Mouse (Mus musculus): ENCODE measurements at regions not wholly inside any gene's neighbourhood (a gene's known extent, or its start where the extent isn't known, plus 50 kb on each side); places are given as distances from the start of the nearest gene placed in this dataset.

DNA sequence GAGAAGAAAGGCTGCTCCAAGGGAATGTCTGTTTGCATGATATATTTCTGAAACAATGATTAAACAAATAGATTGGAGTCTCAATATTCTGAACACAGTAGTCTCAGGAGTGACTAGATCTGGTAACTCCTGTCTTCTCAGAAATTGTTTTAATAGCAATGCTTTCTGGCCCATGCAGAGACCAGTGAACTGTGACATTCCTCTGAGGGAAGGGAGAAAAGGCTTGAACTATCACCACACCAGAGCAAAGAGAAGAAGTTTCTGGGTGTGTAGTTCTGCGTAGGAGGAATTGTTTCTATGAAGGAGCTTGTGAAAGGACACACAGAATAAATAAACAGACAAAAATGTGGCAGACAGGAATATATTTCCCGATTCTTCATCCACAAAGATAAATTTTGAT lies 277.1 kb downstream of the Osr1 start:
- DNase-seq, result no peak
- intact Hi-C loops (cut with DNase I), result no loop called here

DNA sequence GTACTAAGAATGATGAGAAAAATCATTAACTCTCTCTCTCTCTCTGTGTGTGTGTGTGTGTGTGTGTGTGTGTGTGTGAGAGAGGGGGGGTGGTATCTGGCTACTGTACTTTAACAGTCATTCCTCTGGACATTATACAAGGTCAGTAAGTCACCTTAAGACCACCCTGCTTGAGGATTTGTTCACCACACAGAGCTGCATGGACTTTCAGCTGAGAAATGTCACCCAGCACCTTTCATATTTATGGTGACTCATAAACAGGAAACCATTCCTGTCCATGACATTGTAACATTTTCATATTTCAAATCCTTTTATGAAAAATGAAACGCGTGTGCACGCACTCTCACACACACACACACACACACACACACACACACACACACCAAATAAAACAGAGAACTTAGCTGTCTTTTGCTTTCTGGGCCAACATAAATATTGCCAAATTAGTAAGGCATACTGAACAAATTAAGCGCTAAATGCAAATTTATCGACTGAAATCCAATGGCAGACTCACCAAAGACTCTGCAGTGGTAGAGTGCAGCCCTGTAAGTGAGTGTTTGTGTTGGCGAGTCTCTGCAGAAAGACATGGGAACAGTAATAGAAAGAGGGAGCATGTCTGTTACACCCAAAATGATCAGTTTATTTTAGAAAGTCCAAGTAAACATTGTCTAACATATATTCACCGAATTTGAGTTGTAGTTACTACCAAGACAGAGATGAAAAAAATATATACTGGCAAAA lies 277.7 kb downstream of the Osr1 start:
- no peak for DNase-seq
- intact Hi-C loops (cut with DNase I), result no loop called here

DNA sequence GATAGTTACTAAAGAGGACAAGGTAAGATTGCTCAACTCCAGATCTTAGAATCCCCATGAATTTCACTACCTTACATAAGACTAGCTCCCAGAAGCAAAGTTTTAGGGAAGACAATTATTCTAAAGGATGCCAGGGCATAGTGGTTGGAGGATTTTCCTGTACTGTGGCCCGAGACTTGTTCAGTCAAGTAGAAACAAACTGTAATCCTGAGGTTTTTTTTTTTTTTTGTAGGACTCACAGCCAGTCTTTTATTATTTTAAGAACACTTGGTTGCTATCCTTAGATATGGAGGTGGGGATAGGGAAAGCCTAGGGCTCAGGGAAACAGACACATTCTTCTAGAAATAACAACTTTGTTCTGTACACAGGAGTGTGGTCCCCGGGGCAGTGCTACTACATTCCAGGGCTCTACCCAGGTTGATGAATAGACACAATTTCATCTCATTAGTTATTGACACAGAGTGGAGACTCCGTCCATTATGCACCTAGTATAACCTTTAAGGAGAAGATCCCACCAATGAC lies 285.6 kb downstream of the Osr1 start:
- no peak for DNase-seq
- intact Hi-C loops (cut with DNase I), result no loop called here

DNA sequence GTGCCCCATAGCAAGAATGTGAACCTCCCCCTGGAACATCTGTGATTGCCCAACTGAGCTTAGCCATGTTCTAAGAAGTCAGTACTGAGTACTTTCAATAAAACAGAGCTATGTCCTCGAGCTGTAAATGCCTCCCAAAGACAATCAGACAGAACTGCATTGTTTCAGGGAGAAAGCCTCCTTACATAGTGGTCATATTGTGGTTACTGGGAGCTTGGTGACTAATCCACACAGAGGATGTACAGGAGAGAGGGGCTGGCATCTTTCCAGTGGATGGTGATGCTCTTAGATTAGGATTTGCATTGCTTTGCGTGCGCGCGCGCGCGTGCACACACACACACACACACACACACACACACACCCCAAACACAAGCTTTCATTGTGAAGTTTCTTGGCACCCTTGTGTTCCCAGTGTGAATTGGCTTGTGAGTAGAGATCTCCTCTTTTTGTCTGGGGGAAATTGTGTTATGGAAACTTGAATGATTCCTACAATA lies 286.3 kb downstream of the Osr1 start:
- intact Hi-C loops (cut with DNase I), result no loop called here
- peak; percentile 31 for DNase-seq

DNA sequence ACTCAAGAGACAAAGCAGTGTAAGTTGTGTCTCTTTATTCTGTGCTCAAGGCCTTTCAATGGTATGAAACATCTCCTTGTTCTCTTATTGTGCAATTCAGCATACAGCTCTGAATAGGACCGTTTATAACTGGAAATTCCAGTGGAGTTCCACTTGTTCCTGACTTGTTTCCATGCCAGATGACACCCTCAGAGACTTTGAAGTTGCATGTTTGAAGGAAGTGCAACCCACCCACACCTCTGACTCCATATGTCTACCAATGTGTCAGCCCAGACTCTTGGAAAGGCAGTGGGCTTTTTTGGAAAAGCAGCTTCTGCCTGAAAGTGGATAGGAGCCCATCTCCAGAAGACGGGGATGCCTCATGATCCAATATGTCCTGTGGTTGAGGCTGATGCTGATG lies 288.1 kb downstream of the Osr1 start:
- intact Hi-C loops (cut with DNase I), result no loop called here
- DNase-seq, result no peak

DNA sequence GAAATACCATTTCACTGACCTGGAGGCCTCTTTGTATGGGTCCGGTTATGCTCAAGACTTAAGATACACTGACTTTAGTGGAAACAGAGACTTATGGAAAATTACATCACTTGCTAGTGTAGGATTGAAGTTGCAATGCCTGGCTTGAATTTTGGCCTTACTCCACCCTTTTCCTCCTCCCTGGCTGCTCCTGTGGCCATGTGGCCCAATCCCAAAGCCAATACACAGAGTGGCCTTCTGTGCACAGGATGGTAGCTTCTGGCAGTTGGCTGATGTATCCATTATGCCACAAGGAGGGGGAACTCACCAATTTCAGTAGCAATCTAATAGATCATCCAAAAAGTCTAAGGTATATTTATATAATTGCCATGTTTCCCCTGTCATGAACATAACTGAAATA lies 292.4 kb downstream of the Osr1 start:
- intact Hi-C loops (cut with DNase I), result no loop called here

DNA sequence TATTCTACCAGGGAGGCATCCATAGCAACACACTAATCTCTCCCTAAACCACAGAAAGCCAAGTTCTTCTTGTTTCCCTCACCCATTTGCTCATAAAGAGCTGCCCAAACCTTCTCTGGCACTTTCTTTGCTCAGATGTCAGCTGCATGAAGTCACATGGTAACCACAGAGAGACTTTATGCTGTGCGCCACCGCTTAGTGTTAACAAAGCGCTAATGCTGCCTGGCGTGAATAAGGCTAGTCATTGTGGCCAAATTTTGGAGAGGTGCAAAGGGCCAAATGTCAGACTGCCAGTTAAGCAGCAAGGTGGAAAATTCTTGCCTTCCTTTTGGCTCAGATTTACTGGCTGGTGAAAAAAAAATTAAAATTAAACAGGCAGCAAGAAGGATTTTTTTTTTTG lies 302.3 kb downstream of the Osr1 start:
- intact Hi-C loops (cut with DNase I), result no loop called here
- DNase-seq, result peak; percentile 48

More for the DNA sequence above, 292.4 kb downstream of the Osr1 start:
- peak; percentile 17 for DNase-seq

DNA sequence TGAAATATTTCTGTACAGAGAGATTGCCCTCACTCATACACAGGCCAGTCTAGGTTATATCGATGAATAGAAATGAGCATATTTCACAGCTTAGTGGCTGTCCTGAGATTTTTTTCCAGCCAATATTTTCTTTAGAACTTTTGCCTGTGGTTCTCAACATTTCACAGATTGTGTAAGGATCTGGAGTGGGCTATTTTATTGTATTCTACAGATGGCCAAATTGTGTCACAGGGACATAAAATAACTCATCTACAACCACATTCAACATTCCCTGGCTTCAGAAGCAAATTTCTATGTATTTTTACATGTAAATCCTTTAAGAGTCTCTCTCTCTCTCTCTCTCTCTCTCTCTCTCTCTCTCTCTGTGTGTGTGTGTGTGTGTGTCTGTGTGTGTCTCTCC lies 303.3 kb downstream of the Osr1 start:
- no peak for DNase-seq
- intact Hi-C loops (cut with DNase I), result no loop called here

DNA sequence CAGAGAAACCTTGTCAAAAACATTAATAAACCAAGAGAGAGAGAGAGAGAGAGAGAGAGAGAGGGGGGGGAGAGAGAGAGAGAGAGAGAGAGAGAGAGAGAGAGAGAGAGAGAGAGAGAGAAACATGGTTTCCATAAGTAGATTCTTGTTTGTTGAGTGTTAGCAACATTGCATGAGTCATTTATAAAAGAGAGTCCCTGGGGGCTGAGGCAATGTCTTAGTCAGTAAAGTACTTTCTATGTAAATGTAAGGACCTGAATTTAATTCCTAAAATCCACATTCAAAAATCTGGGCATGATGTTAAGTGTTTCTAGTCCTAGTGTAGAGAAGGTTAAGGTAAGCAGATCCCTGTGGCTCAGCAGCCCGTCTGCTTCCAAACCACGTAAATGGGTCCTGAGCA lies 304.9 kb downstream of the Osr1 start:
- no peak for DNase-seq
- intact Hi-C loops (cut with DNase I), result no loop called here

DNA sequence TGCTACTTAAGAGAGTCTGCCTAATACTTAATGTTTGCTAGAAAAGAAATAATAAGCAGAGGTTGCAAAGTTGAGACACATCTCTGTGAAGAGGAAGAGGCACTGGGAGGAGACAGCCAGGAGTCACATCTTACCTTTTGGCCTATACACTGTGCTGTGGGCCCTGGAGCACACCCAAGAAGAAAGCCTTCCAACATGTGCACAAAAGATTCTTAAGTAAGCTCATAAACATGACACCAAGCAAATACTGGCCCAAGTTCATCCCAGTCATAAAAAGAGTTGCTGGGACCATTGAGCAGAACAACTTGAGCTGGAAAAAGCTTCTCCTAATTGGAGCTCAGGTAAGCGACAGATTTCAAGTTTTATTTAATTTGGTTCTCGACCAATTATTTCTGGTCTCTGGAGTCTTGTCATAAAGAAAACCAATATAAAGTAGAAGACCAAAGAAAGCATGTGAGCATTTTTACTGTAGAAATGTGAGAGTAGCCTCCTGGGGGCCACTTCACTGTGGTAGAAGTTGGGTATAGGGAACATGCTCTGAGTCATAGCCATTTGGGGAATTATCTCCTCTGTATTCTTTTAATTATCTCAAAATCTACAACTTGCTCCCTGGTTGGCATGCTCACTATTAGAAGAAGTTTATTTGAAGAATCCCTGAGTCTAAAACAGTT lies 312.2 kb downstream of the Osr1 start:
- intact Hi-C loops (cut with DNase I), result no loop called here
- DNase-seq, result no peak

DNA sequence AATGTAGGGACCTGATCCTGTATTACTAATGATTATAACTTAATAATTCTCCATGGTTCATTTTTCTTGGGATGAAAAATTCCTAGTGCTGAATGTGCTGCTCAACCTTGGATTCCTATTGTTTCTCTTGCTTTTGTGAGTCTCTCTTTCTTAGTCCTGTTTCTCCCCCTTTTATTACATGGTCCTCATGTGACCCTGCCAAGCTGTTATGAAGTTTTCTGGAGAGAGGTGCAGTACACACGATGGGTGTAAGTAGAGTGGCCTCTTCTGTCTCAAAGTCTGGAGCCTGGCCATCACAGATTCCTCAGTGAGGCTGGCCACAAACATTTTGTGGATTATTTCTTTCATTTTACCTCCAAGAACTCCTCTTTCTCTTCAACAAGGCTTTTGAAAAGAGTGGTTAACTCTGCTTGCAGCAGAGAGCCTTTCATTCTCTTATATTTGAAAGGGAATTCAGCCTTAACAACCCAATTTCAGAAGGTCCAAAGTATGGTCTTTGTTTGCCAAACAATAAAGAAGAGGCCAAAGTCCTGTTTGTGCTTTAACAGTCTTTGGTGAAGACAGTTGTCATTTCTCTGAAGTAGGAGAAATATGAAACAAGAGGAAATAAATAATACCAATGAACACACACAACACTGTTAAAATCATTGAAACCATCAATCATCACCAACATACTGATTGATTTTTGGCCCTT lies 313.3 kb downstream of the Osr1 start:
- DNase-seq, result no peak
- intact Hi-C loops (cut with DNase I), result no loop called here

DNA sequence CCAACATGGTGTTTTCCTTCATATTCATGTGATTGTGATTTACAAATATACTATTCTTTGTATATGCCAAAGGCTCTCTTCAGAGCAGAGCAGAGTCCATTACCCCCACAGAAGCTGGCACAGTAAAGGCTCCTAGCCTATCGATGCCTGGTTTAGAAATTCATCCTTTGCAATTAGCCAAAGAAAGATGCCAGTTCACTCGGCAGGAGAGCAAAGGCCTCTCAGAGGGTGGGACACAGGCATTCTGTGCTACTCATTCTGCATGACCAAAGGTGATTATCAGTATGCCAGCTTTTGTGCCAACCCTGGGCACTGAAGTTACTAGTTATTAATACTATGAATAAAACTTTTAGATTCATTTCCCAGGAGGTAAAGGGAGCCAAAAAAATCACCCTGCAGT lies 324.6 kb downstream of the Osr1 start:
- intact Hi-C loops (cut with DNase I), result no loop called here
- peak; percentile 16 for DNase-seq

DNA sequence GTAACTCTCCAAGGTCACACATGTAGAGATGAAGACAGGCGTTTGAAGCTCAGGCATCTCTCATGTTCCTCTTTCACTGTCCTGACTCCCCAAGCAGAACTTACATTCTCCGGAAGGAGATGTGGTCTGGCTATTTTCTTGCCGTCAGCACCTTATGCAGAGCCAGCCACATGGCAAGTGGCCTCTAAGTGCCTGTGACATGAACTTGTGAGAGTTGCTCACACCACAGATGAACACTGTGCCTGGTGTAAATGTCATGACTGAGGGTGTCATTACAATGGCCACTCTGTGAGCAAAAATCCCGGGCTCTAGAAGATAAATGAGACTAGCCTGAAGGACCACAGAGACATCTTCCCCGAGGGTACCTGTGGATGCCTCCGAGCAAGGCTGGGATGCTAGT lies 328.1 kb downstream of the Osr1 start:
- intact Hi-C loops (cut with DNase I), result no loop called here
- DNase-seq, result no peak

DNA sequence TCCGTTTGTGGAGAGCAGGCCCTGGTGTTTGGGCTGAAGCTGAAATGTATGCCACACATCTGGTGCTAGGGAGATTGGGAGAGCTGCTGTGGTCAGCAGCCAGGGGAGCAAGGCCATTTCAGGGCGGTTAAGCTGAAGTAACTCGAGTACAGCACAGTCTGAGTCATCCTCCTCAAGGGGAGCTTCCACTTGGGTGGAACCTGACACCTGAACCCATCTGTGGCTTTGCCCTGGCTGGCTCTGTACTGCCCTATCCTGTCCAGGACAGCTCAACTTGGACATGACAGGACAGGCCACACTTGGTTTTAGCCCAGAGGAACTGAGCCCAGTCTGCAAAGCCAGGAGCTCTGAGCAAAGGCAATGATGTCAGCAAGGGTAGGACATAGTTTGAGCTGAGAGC lies 328.5 kb downstream of the Osr1 start:
- intact Hi-C loops (cut with DNase I), result no loop called here
- no peak for DNase-seq

DNA sequence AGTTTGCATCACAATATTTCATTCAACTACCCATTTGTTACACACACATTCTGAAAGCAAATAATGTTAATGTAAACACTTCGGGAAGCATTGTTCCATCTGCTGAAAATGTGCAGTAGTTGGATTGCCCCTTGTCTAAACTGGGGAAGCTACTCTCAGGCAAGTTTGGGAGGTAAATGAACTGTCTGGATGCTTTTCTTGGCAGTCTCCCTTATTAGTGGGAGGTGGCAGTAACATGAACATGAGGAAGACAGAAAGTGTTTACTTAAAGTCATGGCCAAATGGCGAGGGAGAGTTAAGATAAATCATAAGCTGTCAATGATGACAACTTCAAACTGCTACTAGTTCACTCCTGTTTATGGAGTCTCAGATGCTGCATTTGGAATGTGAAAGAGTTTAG lies 332.0 kb downstream of the Osr1 start:
- intact Hi-C loops (cut with DNase I), result no loop called here
- no peak for DNase-seq

DNA sequence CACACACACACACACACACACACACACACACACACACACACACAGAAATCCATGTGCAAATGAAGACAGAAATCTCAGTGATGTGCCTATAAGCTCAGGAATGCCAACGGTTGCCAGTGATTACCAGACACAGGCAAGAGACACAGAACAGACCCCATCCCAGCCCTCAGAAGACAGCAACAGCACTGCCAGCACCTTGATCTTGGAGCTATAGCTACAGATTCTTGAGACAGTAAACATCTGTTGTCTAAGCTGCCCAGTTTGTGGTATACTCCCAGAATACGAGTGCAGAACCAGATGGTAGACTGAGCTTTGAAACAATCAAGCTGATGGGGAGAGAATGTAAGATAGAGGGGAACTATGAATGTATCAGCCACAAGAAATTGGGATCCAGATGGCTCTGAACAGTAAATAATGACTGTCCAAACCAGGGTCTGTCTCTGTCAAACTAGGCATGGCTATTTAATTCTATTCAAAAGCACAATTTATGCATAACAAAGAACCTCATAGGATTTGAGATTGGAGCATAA lies 333.9 kb downstream of the Osr1 start:
- intact Hi-C loops (cut with DNase I), result no loop called here
- no peak for DNase-seq

DNA sequence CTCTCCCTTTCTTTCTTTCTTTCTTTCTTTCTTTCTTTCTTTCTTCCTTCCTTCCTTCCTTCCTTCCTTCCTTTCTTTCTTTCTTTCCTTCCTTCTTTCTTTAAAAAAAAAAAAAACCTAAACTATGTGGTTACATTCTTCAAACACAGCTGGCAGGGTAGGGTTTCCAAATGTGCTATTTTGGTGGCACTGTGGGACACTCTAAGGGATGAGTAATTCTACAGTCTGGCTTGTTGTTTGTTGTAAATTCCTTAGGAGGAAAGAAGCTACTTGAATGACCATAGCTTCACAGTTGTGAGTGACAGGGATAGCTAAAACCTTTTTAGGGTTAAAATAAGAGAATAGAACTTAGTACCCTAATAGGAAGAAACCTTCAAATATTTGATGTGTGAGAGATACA lies 342.4 kb downstream of the Osr1 start:
- intact Hi-C loops (cut with DNase I), result no loop called here
- no peak for DNase-seq

DNA sequence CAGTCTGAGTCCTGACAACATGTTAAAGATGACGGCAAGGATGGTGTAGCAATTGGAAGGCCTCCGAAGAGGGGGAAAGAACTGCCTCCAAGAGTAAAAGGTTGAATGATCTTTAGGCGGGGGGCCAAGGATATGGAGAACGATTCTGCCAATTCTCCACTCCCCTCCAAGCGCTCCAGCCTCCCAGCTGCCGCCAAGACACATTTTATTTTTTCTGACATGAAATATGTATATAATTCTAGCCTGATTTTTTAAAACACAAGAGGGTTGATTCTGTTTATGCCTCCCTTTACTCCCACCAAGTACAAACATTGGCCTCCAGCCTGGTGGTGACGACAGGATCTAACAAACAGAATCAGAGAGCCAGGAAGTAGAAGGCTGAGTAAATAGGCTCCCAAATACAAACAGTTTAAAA lies 345.8 kb downstream of the Osr1 start:
- intact Hi-C loops (cut with DNase I), result no loop called here
- DNase-seq, result peak; percentile 28

DNA sequence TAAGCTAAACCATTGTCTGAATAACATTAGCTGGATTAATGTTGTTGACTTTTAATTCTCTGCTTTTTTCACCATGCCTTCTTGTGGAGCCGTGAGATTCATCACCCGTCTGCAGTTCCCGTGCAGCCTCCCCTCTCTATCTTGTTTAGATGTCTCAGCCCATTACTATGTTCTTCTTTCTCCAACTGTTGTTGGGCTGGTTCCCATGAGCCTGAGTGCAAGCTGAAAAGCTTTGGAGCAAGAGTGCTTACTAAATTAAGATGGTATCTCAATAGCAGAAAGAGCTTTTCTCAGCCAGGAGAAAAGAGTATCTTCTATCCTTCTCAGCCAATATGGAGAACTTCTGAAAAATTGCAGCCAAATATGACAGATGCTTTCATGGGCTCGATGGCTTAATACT lies 348.1 kb downstream of the Osr1 start:
- intact Hi-C loops (cut with DNase I), result no loop called here
- no peak for DNase-seq

DNA sequence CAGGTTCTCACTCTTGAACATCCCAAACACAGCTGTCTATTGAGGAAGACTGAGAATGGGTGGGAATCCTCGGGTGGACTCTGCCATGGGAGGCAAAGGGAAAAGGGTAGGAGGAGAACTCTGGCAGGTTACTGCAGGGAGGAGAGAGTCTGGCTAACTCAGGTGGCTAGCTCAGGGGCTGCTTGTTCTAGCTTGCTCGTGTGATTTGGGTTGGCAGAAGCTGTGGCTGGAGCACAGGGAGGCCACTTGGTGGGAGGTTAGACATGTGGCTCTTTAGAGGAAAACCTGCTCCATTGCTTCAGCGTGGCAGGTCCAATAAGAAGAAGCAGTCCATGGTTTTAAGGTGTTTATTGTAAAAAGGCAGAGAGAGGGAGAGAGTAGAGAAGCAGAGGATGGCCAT lies 349.1 kb downstream of the Osr1 start:
- no peak for DNase-seq
- intact Hi-C loops (cut with DNase I), result no loop called here

DNA sequence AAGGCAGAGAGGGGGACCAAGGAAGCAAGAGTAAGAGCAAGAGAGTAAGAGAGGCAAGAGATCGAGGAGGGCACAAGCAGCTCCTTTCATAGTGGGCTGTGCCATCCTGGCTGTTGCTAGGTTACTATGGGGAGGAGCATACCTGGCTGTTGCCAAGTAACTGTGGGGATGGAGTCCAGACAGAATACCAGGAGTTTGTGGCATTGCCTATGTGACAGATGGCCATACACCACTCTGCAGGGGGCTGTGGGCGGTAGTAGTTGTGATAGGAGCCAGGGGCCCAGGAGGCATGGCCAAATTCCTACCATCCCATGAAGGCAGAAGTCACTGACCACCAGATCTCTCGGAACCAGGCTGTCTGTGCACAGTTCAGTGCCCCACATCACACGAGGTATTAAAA lies 349.5 kb downstream of the Osr1 start:
- peak; percentile 71 for DNase-seq
- intact Hi-C loops (cut with DNase I), result no loop called here

DNA sequence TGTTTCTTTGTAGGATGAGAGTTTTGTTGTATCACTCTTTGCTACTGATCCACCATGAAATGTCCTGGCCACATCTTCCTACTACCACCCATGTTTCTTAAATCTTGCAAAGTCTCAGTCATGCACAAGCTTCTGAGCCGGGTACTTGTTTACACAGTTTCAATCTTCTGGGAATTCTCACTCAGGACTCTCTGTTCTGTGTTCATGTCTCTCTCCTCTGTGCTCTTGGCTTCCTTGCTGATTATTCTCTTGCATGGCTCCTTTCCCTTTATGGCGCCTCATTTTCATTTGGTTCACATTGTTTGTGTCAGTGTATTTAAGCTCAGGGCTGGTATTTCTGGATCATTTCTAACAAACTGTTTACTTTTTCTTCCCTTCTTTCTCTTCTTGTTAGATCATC lies 350.5 kb downstream of the Osr1 start:
- DNase-seq, result no peak
- intact Hi-C loops (cut with DNase I), result no loop called here

Data from left cerebral cortex, postnatal 4 days (tissue).